Mouse (Mus musculus) hindbrain, embryonic 15.5 days (tissue): ENCODE results near the gene Snd1. TPM values are rescaled to one million over a fixed set of nuclear protein-coding genes. Genes with fewer than 3 reads are reported as not detected.

Experiments used
- ATAC-seq: fragments of 200-750 bp; cut with Nextera tagmentation; 2 replicates; pipeline ENCODE4 v1.8.0; 2017; ENCODE audit warnings: low read depth, moderate number of reproducible peaks, moderate TSS enrichment; ENCODE audit not compliant: low FRiP score
- H3K27ac ChIP-seq: fragments of 300-500 bp; sonication (generic); replicated peaks from 2 replicates; pipeline ENCODE4 v1.5.1; 2015; ENCODE audit warnings: mild to moderate bottlenecking, inconsistent platforms
- H3K27me3 ChIP-seq: fragments of 300-500 bp; sonication (generic); 2 replicates; pipeline ENCODE4 v1.6.1; 2015; ENCODE audit warnings: control low read depth, inconsistent platforms
- H3K36me3 ChIP-seq: fragments of 300-500 bp; sonication (generic); 2 replicates; pipeline ENCODE4 v1.6.1; 2015; ENCODE audit warnings: control low read depth, inconsistent platforms
- H3K4me1 ChIP-seq: fragments of 300-500 bp; sonication (generic); replicated peaks from 2 replicates; pipeline ENCODE4 v1.6.1; 2015; ENCODE audit warnings: control low read depth, inconsistent platforms
- H3K4me2 ChIP-seq: fragments of 300-500 bp; sonication (generic); 2 replicates; pipeline ENCODE4 v1.6.1; 2015; ENCODE audit warnings: moderate library complexity, mild to moderate bottlenecking, inconsistent platforms
- H3K4me3 ChIP-seq: fragments of 300-500 bp; sonication (generic); 2 replicates; pipeline ENCODE4 v1.5.1; 2015; ENCODE audit warnings: mild to moderate bottlenecking, inconsistent platforms
- H3K9ac ChIP-seq: fragments of 300-500 bp; sonication (generic); 2 replicates; pipeline ENCODE4 v1.6.1; 2015; ENCODE audit warnings: inconsistent platforms
- H3K9me3 ChIP-seq: fragments of 300-500 bp; sonication (generic); 2 replicates; pipeline ENCODE4 v1.6.1; 2016; ENCODE audit warnings: control low read depth, inconsistent platforms
- WGBS: fragments of 180-500 bp; shearing (Covaris S2); methylation state at CpG from one replicate; pipeline ENCODE4 v1.1.7; 2015; 5-methylcytosine and 5-hydroxymethylcytosine counted together
- polyA plus RNA-seq: library from polyadenylated mRNA; unstranded; fragments of >200 nt; fragmentation: Nextera tagmentation; extraction: Ambion mirVana; gene quantifications from 2 replicates; pipeline ENCODE4 v1.2.1, GENCODE M21; 2015

The Snd1 gene
- polyA plus RNA-seq = 72.9 and 76.4 TPM in 2 replicates

GRCm38 (mm10) chr6:28474839-28475238 lies at the start of gene Snd1:
Gene Snd1, plus strand, starts transcription at chr6:28475139.
- H3K4me3 ChIP-seq = no peak within 1 kb of the TSS
- H3K27me3 ChIP-seq = no peaks in the 10 kb centered on the region
- no peak within 1 kb of the TSS for H3K4me2 ChIP-seq
- 86% methylated on average over 5 of the region's 5 CpGs for WGBS
- 0 out of 2 replicates have a peak, but pooled peaks cover 5% of the 10 kb centered on the region for H3K4me1 ChIP-seq
- H3K27ac ChIP-seq = no peak within 1 kb of the TSS
- H3K36me3 ChIP-seq = no peaks in the 10 kb centered on the region
- no peak for ATAC-seq
- H3K9me3 ChIP-seq = no peaks in the 10 kb centered on the region
- no peak within 1 kb of the TSS for H3K9ac ChIP-seq

GRCm38 (mm10) chr6:28427096-28427839 lies 47.7 kb upstream of the Snd1 start, which contains the start of gene Fscn3:
Gene Fscn3, plus strand, starts transcription at chr6:28427789.
- Histone ChIP-seq H3K4me1 (peaks cover 27% of the 10 kb centered on the region), H3K9me3 (no peaks in the 10 kb centered on the region), H3K4me3 (no peak within 1 kb of the TSS), H3K9ac (no peak within 1 kb of the TSS), H3K27me3 (no peaks in the 10 kb centered on the region), H3K36me3 (peaks cover 17% of the 10 kb centered on the region), H3K4me2 (no peak within 1 kb of the TSS), H3K27ac (no peak within 1 kb of the TSS)
- ATAC-seq = no peak
- 82% methylated on average over 3 of the region's 3 CpGs for WGBS

- H3K9ac ChIP-seq = no peak within 1 kb of the TSS
- no peak for ATAC-seq
- WGBS = 84% methylated on average over 3 of the region's 3 CpGs
These were observed 46.6 kb upstream of the Snd1 start, which contains the start of gene Gcc1 for GRCm38 (mm10) chr6:28428290-28428689. Gene Gcc1, minus strand, starts transcription at chr6:28428390.

GRCm38 (mm10) chr6:28429870-28430269 lies 45.1 kb upstream of the Snd1 start:
- Histone ChIP-seq H3K27ac (no peak overlapping the region), H3K4me1 (peaks cover 13% of the 10 kb centered on the region), H3K9ac (no peak overlapping the region), H3K4me3 (no peak overlapping the region), H3K9me3 (no peaks in the 10 kb centered on the region), H3K36me3 (peaks cover 17% of the 10 kb centered on the region), H3K4me2 (no peak overlapping the region), H3K27me3 (no peaks in the 10 kb centered on the region)
- WGBS = 87% methylated on average over 11 of the region's 11 CpGs
- no peak for ATAC-seq

More at GRCm38 (mm10) chr6:28428290-28428689, 46.6 kb upstream of the Snd1 start, which contains the start of gene Gcc1:
- Histone ChIP-seq H3K27me3 (no peaks in the 10 kb centered on the region), H3K9me3 (no peaks in the 10 kb centered on the region), H3K4me2 (no peak within 1 kb of the TSS), H3K4me3 (no peak within 1 kb of the TSS), H3K36me3 (peaks cover 17% of the 10 kb centered on the region), H3K4me1 (peaks cover 22% of the 10 kb centered on the region), H3K27ac (no peak within 1 kb of the TSS)

GRCm38 (mm10) chr6:28430795-28431537 lies 44.0 kb upstream of the Snd1 start:
- no peak overlapping the region for H3K27ac ChIP-seq
- no peak overlapping the region for H3K9ac ChIP-seq
- 80% methylated on average over 10 of the region's 10 CpGs for WGBS
- no peaks in the 10 kb centered on the region for H3K9me3 ChIP-seq
- H3K27me3 ChIP-seq = no peaks in the 10 kb centered on the region
- peaks cover 2% of the 10 kb centered on the region; the same call in 1 of the 2 replicates for H3K4me1 ChIP-seq
- no peak overlapping the region for H3K4me2 ChIP-seq
- H3K36me3 ChIP-seq = peaks cover 12% of the 10 kb centered on the region
- H3K4me3 ChIP-seq = no peak overlapping the region
- ATAC-seq = no peak

- H3K4me1 ChIP-seq = no peaks in the 10 kb centered on the region
- no peak overlapping the region for H3K4me3 ChIP-seq
- 83% methylated on average over 6 of the region's 6 CpGs for WGBS
- peaks cover 7% of the 10 kb centered on the region; the same call in 1 of the 2 replicates for H3K36me3 ChIP-seq
- H3K27ac ChIP-seq = no peak overlapping the region
- H3K9ac ChIP-seq = no peak overlapping the region
- H3K9me3 ChIP-seq = no peaks in the 10 kb centered on the region
- H3K4me2 ChIP-seq = no peak overlapping the region
- no peaks in the 10 kb centered on the region for H3K27me3 ChIP-seq
- no peak for ATAC-seq
These were observed 43.4 kb upstream of the Snd1 start for GRCm38 (mm10) chr6:28431538-28431855.

- H3K36me3 ChIP-seq = no peaks in the 10 kb centered on the region
- H3K9me3 ChIP-seq = no peaks in the 10 kb centered on the region
- H3K27ac ChIP-seq = no peak overlapping the region
- H3K27me3 ChIP-seq = peaks cover 24% of the 10 kb centered on the region
- peak; percentile 45; the same call in 1 of the 2 replicates for ATAC-seq
- no peaks in the 10 kb centered on the region for H3K4me1 ChIP-seq
- H3K9ac ChIP-seq = no peak overlapping the region
- WGBS = 72% methylated on average over 7 of the region's 7 CpGs
- H3K4me3 ChIP-seq = no peak overlapping the region
- H3K4me2 ChIP-seq = no peak overlapping the region
These were observed 27.0 kb upstream of the Snd1 start for GRCm38 (mm10) chr6:28447937-28448336.

- Histone ChIP-seq H3K4me1 (no peaks in the 10 kb centered on the region), H3K4me2 (no peak within 1 kb of the TSS), H3K9ac (no peak within 1 kb of the TSS), H3K36me3 (no peaks in the 10 kb centered on the region), H3K4me3 (no peak within 1 kb of the TSS), H3K27me3 (peaks cover 30% of the 10 kb centered on the region), H3K27ac (no peak within 1 kb of the TSS), H3K9me3 (no peaks in the 10 kb centered on the region)
- 86% methylated on average over 2 of the region's 2 CpGs for WGBS
- no peak for ATAC-seq
These were observed 25.7 kb upstream of the Snd1 start, which contains the start of gene Pax4 for GRCm38 (mm10) chr6:28449253-28449652. Gene Pax4, minus strand, starts transcription at chr6:28449353.

- Histone ChIP-seq H3K36me3 (no peaks in the 10 kb centered on the region), H3K4me3 (no peak overlapping the region), H3K27me3 (peaks cover 31% of the 10 kb centered on the region), H3K4me2 (no peak overlapping the region), H3K27ac (no peak overlapping the region), H3K9ac (no peak overlapping the region), H3K4me1 (no peaks in the 10 kb centered on the region), H3K9me3 (no peaks in the 10 kb centered on the region)
- 15% methylated on average over 5 of the region's 5 CpGs for WGBS
- no peak for ATAC-seq
These were observed 24.5 kb upstream of the Snd1 start for GRCm38 (mm10) chr6:28450481-28450880.

- Histone ChIP-seq H3K9ac (no peak overlapping the region), H3K4me3 (no peak overlapping the region), H3K4me1 (no peaks in the 10 kb centered on the region), H3K4me2 (no peak overlapping the region), H3K36me3 (no peaks in the 10 kb centered on the region), H3K9me3 (no peaks in the 10 kb centered on the region), H3K27ac (no peak overlapping the region), H3K27me3 (peaks cover 31% of the 10 kb centered on the region)
- no peak for ATAC-seq
- under 1% methylated on average over 12 of the region's 12 CpGs for WGBS
These were observed 24.0 kb upstream of the Snd1 start for GRCm38 (mm10) chr6:28450977-28451376.

GRCm38 (mm10) chr6:28459221-28459668 lies 15.7 kb upstream of the Snd1 start:
- Histone ChIP-seq H3K4me2 (no peak overlapping the region), H3K9ac (no peak overlapping the region), H3K9me3 (no peaks in the 10 kb centered on the region), H3K27me3 (0 out of 2 replicates have a peak, but pooled peaks cover 1% of the 10 kb centered on the region), H3K36me3 (no peaks in the 10 kb centered on the region), H3K27ac (no peak overlapping the region), H3K4me3 (no peak overlapping the region), H3K4me1 (no peaks in the 10 kb centered on the region)
- ATAC-seq = no peak

GRCm38 (mm10) chr6:28460534-28460933 lies 14.4 kb upstream of the Snd1 start:
- Histone ChIP-seq H3K9ac (no peak overlapping the region), H3K4me2 (no peak overlapping the region), H3K36me3 (no peaks in the 10 kb centered on the region), H3K27ac (no peak overlapping the region), H3K4me1 (0 out of 2 replicates have a peak, but pooled peaks cover 4% of the 10 kb centered on the region), H3K9me3 (no peaks in the 10 kb centered on the region), H3K27me3 (no peaks in the 10 kb centered on the region), H3K4me3 (no peak overlapping the region)
- ATAC-seq = no peak
- 7% methylated on average over 5 of the region's 5 CpGs for WGBS
